Mouse (Mus musculus) gastrocnemius, adult 18-20 months (tissue): ENCODE measurements around the gene Eng. TPM values are rescaled to one million over a fixed set of nuclear protein-coding genes. Genes with fewer than 3 reads are reported as not detected.

Experiments
- DNase-seq: peaks from one replicate; pipeline ENCODE4 v3.0.0; 2021; ENCODE audit warnings: low spot score
- total RNA-seq, 2 experiments: library from RNA; stranded (reverse); gene quantifications; 2 replicates each; pipeline ENCODE4 v1.2.3; 2021

Eng gene
- total RNA-seq, 2 experiments from 2014 or later, result 21.1 to 34.1 TPM

GRCm38 (mm10) chr2:32706971-32707370, 60.6 kb downstream of the Eng start:
- peak; percentile 32 for DNase-seq

- no peak for DNase-seq
Measured at GRCm38 (mm10) chr2:32708643-32709042, 62.2 kb downstream of the Eng start.

- no peak for DNase-seq
Measured at GRCm38 (mm10) chr2:32709521-32710137, 63.2 kb downstream of the Eng start.

- DNase-seq, result no peak
Measured at GRCm38 (mm10) chr2:32710425-32710824, 64.0 kb downstream of the Eng start.

GRCm38 (mm10) chr2:32711301-32712056, 65.1 kb downstream of the Eng start:
- DNase-seq, result no peak

- DNase-seq, result peak; percentile 66
Measured at GRCm38 (mm10) chr2:32712108-32712551, 65.7 kb downstream of the Eng start.

- peak; percentile 94 for DNase-seq
Measured at GRCm38 (mm10) chr2:32712586-32712933, 66.2 kb downstream of the Eng start.

GRCm38 (mm10) chr2:32712934-32713817, 66.8 kb downstream of the Eng start, which contains the start of gene Cdk9:
Gene Cdk9 (minus strand): TSS chr2:32713076.
- DNase-seq, result peak; percentile 94

GRCm38 (mm10) chr2:32714117-32714986, 68.0 kb downstream of the Eng start:
- no peak for DNase-seq

- DNase-seq, result no peak
Measured at GRCm38 (mm10) chr2:32714987-32715425, 68.6 kb downstream of the Eng start.

- DNase-seq, result no peak
Measured at GRCm38 (mm10) chr2:32718761-32719160, 72.4 kb downstream of the Eng start.

- DNase-seq, result no peak
Measured at GRCm38 (mm10) chr2:32720053-32720452, 73.7 kb downstream of the Eng start.

- no peak for DNase-seq
Measured at GRCm38 (mm10) chr2:32720681-32721229, 74.4 kb downstream of the Eng start, which contains the start of gene Sh2d3c. Gene Sh2d3c (plus strand): TSS chr2:32721055.

GRCm38 (mm10) chr2:32722046-32722445, 75.7 kb downstream of the Eng start:
- DNase-seq, result no peak

GRCm38 (mm10) chr2:32722581-32722980, 76.2 kb downstream of the Eng start:
- no peak for DNase-seq

GRCm38 (mm10) chr2:32724149-32724548, 77.8 kb downstream of the Eng start:
- no peak for DNase-seq

GRCm38 (mm10) chr2:32724832-32725790, 78.7 kb downstream of the Eng start:
- DNase-seq, result no peak

- DNase-seq, result peak; percentile 96
Measured at GRCm38 (mm10) chr2:32727435-32727834, 81.0 kb downstream of the Eng start.

- peak; percentile 37 for DNase-seq
Measured at GRCm38 (mm10) chr2:32728463-32728862, 82.1 kb downstream of the Eng start.
